Mouse (Mus musculus) bone marrow macrophage, adult 2 months (primary cell): ENCODE results near the gene Naa60. TPM values are rescaled to one million over a fixed set of nuclear protein-coding genes. Genes with fewer than 3 reads are reported as not detected.
A peak's percentile ranks its signal among the peaks of the same experiment; 100 is the strongest.

ENCODE experiments used
- H3K27ac ChIP-seq: 2 replicates; pipeline ENCODE4 v1.5.1; 2012; ENCODE audit warnings: low read depth, low read length; ENCODE audit not compliant: insufficient read depth
- H3K4me1 ChIP-seq: 2 replicates; pipeline ENCODE4 v1.6.1; 2012; ENCODE audit warnings: low read length; ENCODE audit not compliant: control insufficient read depth, insufficient read depth
- H3K4me3 ChIP-seq: 2 replicates; pipeline ENCODE4 v1.5.1; 2012; ENCODE audit warnings: mild to moderate bottlenecking, low read length, moderate library complexity; ENCODE audit not compliant: insufficient read depth
- CTCF ChIP-seq: IDR thresholded peaks from 2 replicates; pipeline ENCODE4 v1.5.1; 2012; ENCODE audit warnings: low read depth, mild to moderate bottlenecking, low read length, moderate library complexity
- POLR2A ChIP-seq: IDR thresholded peaks from 2 replicates; pipeline ENCODE4 v1.6.1; 2012; ENCODE audit warnings: mild to moderate bottlenecking, low read depth, low read length, borderline replicate concordance
- polyA plus RNA-seq: library from polyadenylated mRNA; stranded (reverse); fragments of >200 nt; gene quantifications from 2 replicates; pipeline ENCODE4 v1.2.4, GENCODE M21; 2012; ENCODE audit not compliant: missing spikeins, insufficient read depth, insufficient read length

Naa60 gene
- polyA plus RNA-seq, 1 experiment = 102 TPM

GRCm38 (mm10) chr16:3885065-3885670 is 13.0 kb downstream of the Naa60 start:
- TF ChIP-seq CTCF (no peak), POLR2A (no peak)
- Histone ChIP-seq H3K4me3 (peak overlapping the region; percentile 86), H3K4me1 (peaks cover 23% of the 10 kb centered on the region), H3K27ac (peak overlapping the region; percentile 76)

- Histone ChIP-seq H3K4me3 (no peak overlapping the region), H3K4me1 (peaks cover 47% of the 10 kb centered on the region), H3K27ac (no peak overlapping the region)
- no peak for TF ChIP-seq POLR2A
- TF ChIP-seq CTCF = no peak
Observed at GRCm38 (mm10) chr16:3891621-3892295, 19.6 kb downstream of the Naa60 start.

- Histone ChIP-seq H3K4me1 (peaks cover 37% of the 10 kb centered on the region), H3K27ac (peak overlapping the region; percentile 93), H3K4me3 (no peak overlapping the region)
- TF ChIP-seq CTCF (no peak), POLR2A (no peak)
Observed at GRCm38 (mm10) chr16:3893739-3894138, 21.6 kb downstream of the Naa60 start.

GRCm38 (mm10) chr16:3895173-3895792 is 23.1 kb downstream of the Naa60 start:
- Histone ChIP-seq H3K4me3 (peak overlapping the region; percentile 54), H3K4me1 (peaks cover 37% of the 10 kb centered on the region), H3K27ac (peak overlapping the region; percentile 93)
- TF ChIP-seq POLR2A (no peak), CTCF (no peak)

GRCm38 (mm10) chr16:3896046-3896445 is 23.9 kb downstream of the Naa60 start:
- H3K4me3 ChIP-seq = no peak overlapping the region
- H3K4me1 ChIP-seq = peaks cover 34% of the 10 kb centered on the region
- TF ChIP-seq POLR2A (no peak), CTCF (no peak)

GRCm38 (mm10) chr16:3896553-3896952 is 24.4 kb downstream of the Naa60 start:
- H3K27ac ChIP-seq = no peak overlapping the region
- peaks cover 34% of the 10 kb centered on the region for H3K4me1 ChIP-seq
- TF ChIP-seq CTCF (no peak), POLR2A (no peak)
- no peak overlapping the region for H3K4me3 ChIP-seq

More at GRCm38 (mm10) chr16:3896046-3896445, 23.9 kb downstream of the Naa60 start:
- H3K27ac ChIP-seq = peak overlapping the region; percentile 50; the same call in 1 of the 2 replicates

- peaks cover 10% of the 10 kb centered on the region for H3K4me1 ChIP-seq
- no peak overlapping the region for H3K27ac ChIP-seq
- H3K4me3 ChIP-seq = no peak overlapping the region
- TF ChIP-seq CTCF (no peak), POLR2A (no peak)
Observed at GRCm38 (mm10) chr16:3907471-3907870, 35.3 kb downstream of the Naa60 start.

- peak; percentile 95 for TF ChIP-seq CTCF
- TF ChIP-seq POLR2A = 0 out of 2 replicates have a peak, but pooled peaks have one; percentile 16
- peak within 1 kb of the TSS; percentile 84 for H3K4me3 ChIP-seq
- peaks cover 10% of the 10 kb centered on the region for H3K4me1 ChIP-seq
- peak within 1 kb of the TSS; percentile 75 for H3K27ac ChIP-seq
Observed at GRCm38 (mm10) chr16:3908537-3909111, 36.4 kb downstream of the Naa60 start, which contains the start of the genes 1700037C18Rik and Cluap1. TSS of gene 1700037C18Rik (minus strand) at chr16:3908689. TSS of gene Cluap1 (plus strand) at chr16:3908801.

GRCm38 (mm10) chr16:3909118-3909517 is 36.9 kb downstream of the Naa60 start:
- H3K4me3 ChIP-seq = peak overlapping the region; percentile 84
- H3K27ac ChIP-seq = peak overlapping the region; percentile 44
- TF ChIP-seq CTCF (no peak), POLR2A (no peak; the same call in 1 of the 2 replicates)
- H3K4me1 ChIP-seq = peaks cover 10% of the 10 kb centered on the region

- TF ChIP-seq CTCF (no peak), POLR2A (no peak)
- peaks cover 7% of the 10 kb centered on the region; the same call in 1 of the 2 replicates for H3K4me1 ChIP-seq
- peak overlapping the region; percentile 31; the same call in 1 of the 2 replicates for H3K27ac ChIP-seq
- no peak overlapping the region for H3K4me3 ChIP-seq
Observed at GRCm38 (mm10) chr16:3920756-3921155, 48.6 kb downstream of the Naa60 start.
